Mouse (Mus musculus) hindbrain, embryonic 13.5 days (tissue): ENCODE data around the gene Zc3h12c. TPM values are rescaled to one million over a fixed set of nuclear protein-coding genes. Genes with fewer than 3 reads are reported as not detected.
A peak's percentile ranks its signal among the peaks of the same experiment; 100 is the strongest.

Experiments used
- ATAC-seq: fragments of 200-750 bp; cut with Nextera tagmentation; 2 replicates; pipeline ENCODE4 v1.8.0; 2017; ENCODE audit warnings: moderate TSS enrichment; ENCODE audit not compliant: low FRiP score
- H3K27ac ChIP-seq: fragments of 300-500 bp; sonication (generic); 2 replicates; pipeline ENCODE4 v1.5.1; 2015; ENCODE audit warnings: inconsistent platforms, mild to moderate bottlenecking, moderate library complexity
- H3K27me3 ChIP-seq: fragments of 300-500 bp; sonication (generic); 2 replicates; pipeline ENCODE4 v1.6.1; 2015; ENCODE audit warnings: mild to moderate bottlenecking, inconsistent platforms
- H3K36me3 ChIP-seq: fragments of 300-500 bp; sonication (generic); 2 replicates; pipeline ENCODE4 v1.6.1; 2015; ENCODE audit warnings: mild to moderate bottlenecking, inconsistent platforms
- H3K4me1 ChIP-seq: fragments of 300-500 bp; sonication (generic); replicated peaks from 2 replicates; pipeline ENCODE4 v1.6.1; 2015; ENCODE audit warnings: inconsistent platforms
- H3K4me2 ChIP-seq: fragments of 300-500 bp; sonication (generic); 2 replicates; pipeline ENCODE4 v1.6.1; 2015; ENCODE audit warnings: inconsistent platforms, mild to moderate bottlenecking, moderate library complexity
- H3K4me3 ChIP-seq: fragments of 300-500 bp; sonication (generic); 2 replicates; pipeline ENCODE4 v1.5.1; 2015; ENCODE audit warnings: mild to moderate bottlenecking, inconsistent platforms
- H3K9ac ChIP-seq: fragments of 300-500 bp; sonication (generic); 2 replicates; pipeline ENCODE4 v1.6.1; 2015; ENCODE audit warnings: mild to moderate bottlenecking, inconsistent platforms
- H3K9me3 ChIP-seq: fragments of 300-500 bp; sonication (generic); 2 replicates; pipeline ENCODE4 v1.6.1; 2016; ENCODE audit warnings: inconsistent platforms
- WGBS: fragments of 180-500 bp; shearing (Covaris S2); methylation state at CpG from one replicate; pipeline ENCODE4 v1.1.7; 2015; 5-methylcytosine and 5-hydroxymethylcytosine counted together
- polyA plus RNA-seq: library from polyadenylated mRNA; unstranded; fragments of >200 nt; fragmentation: Nextera tagmentation; extraction: Ambion mirVana; gene quantifications from 2 replicates; pipeline ENCODE4 v1.2.1, GENCODE M21; 2015

Gene Zc3h12c
- polyA plus RNA-seq, 1 experiment from 2014 or later, result 6.5 TPM

- H3K4me1 ChIP-seq, result no peaks in the 10 kb centered on the region
- no peaks in the 10 kb centered on the region for H3K27me3 ChIP-seq
- no peak overlapping the region for H3K9ac ChIP-seq
- no peak overlapping the region for H3K4me2 ChIP-seq
- no peak overlapping the region for H3K27ac ChIP-seq
- 0 out of 2 replicates have a peak, but pooled peaks cover 4% of the 10 kb centered on the region for H3K9me3 ChIP-seq
- WGBS, result 78% methylated on average over 2 of the region's 2 CpGs
- no peaks in the 10 kb centered on the region for H3K36me3 ChIP-seq
- no peak for ATAC-seq
- no peak overlapping the region for H3K4me3 ChIP-seq
These were observed 13.0 kb upstream of the Zc3h12c start for GRCm38 (mm10) chr9:52181419-52181818.

GRCm38 (mm10) chr9:52180851-52181250 is 12.5 kb upstream of the Zc3h12c start:
- no peak overlapping the region for H3K4me2 ChIP-seq
- no peaks in the 10 kb centered on the region for H3K36me3 ChIP-seq
- 94% methylated on average over 6 of the region's 6 CpGs for WGBS
- H3K27ac ChIP-seq, result no peak overlapping the region
- no peak overlapping the region for H3K4me3 ChIP-seq
- H3K9ac ChIP-seq, result no peak overlapping the region
- H3K27me3 ChIP-seq, result no peaks in the 10 kb centered on the region
- 0 out of 2 replicates have a peak, but pooled peaks cover 4% of the 10 kb centered on the region for H3K9me3 ChIP-seq
- ATAC-seq, result no peak
- H3K4me1 ChIP-seq, result no peaks in the 10 kb centered on the region

GRCm38 (mm10) chr9:52175257-52175859 is 7.0 kb upstream of the Zc3h12c start:
- WGBS, result 91% methylated on average over 4 of the region's 4 CpGs
- no peaks in the 10 kb centered on the region for H3K4me1 ChIP-seq

GRCm38 (mm10) chr9:52174671-52175111 is 6.3 kb upstream of the Zc3h12c start:
- H3K9me3 ChIP-seq, result no peaks in the 10 kb centered on the region
- no peaks in the 10 kb centered on the region for H3K36me3 ChIP-seq
- H3K27ac ChIP-seq, result no peak overlapping the region
- H3K27me3 ChIP-seq, result no peaks in the 10 kb centered on the region
- no peak for ATAC-seq
- 83% methylated on average over 4 of the region's 4 CpGs for WGBS
- H3K4me1 ChIP-seq, result no peaks in the 10 kb centered on the region
- H3K4me3 ChIP-seq, result no peak overlapping the region
- H3K9ac ChIP-seq, result no peak overlapping the region
- no peak overlapping the region for H3K4me2 ChIP-seq

More at GRCm38 (mm10) chr9:52175257-52175859, 7.0 kb upstream of the Zc3h12c start:
- H3K9ac ChIP-seq, result no peak overlapping the region
- ATAC-seq, result no peak
- H3K4me2 ChIP-seq, result no peak overlapping the region
- no peaks in the 10 kb centered on the region for H3K9me3 ChIP-seq
- no peak overlapping the region for H3K4me3 ChIP-seq
- no peak overlapping the region for H3K27ac ChIP-seq
- H3K27me3 ChIP-seq, result no peaks in the 10 kb centered on the region
- no peaks in the 10 kb centered on the region for H3K36me3 ChIP-seq

DNA sequence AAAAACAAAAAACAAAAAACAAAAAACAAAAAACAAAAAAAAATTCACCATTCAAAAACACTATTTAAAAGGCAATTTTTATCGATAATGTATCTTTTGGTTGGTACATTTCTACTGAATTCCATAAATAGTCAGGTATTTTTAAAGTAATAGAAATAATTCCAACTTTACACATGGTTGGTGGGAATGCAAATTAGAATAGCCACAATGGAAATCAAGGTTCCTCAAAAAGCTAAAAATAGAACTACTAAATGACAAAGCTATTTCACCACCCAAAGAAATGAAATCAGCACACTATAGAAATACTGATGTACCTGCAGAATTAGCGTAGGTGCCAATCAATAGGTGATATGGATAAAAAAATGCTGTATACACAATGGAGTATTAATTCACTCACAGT is 5.6 kb upstream of the Zc3h12c start:
- H3K9me3 ChIP-seq, result no peaks in the 10 kb centered on the region
- no peak overlapping the region for H3K4me3 ChIP-seq
- no peak overlapping the region for H3K4me2 ChIP-seq
- no peak for ATAC-seq
- peaks cover 4% of the 10 kb centered on the region for H3K4me1 ChIP-seq
- WGBS, result 94% methylated on average over 2 of the region's 2 CpGs
- H3K36me3 ChIP-seq, result no peaks in the 10 kb centered on the region
- no peak overlapping the region for H3K27ac ChIP-seq
- no peaks in the 10 kb centered on the region for H3K27me3 ChIP-seq
- H3K9ac ChIP-seq, result no peak overlapping the region

DNA sequence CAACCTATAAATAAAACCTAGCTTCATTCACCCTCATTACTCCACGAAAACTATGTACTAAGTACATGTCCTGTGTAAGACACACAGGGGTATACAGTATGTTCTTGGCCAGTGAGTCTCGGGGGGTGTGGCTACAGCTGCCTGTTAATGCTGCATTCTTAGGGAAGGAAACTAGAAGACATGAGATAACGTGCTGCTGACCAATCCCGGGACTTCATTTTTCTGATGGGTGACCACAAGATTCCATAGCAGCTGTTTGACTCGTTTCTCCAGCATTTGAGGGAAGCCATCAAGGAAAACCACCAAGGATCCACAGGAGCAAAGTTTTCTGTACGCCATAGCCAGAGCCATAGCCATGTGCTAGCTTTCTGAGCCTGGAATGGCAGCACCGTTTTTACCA is 4.2 kb upstream of the Zc3h12c start:
- 73% methylated on average over 7 of the region's 7 CpGs for WGBS

DNA sequence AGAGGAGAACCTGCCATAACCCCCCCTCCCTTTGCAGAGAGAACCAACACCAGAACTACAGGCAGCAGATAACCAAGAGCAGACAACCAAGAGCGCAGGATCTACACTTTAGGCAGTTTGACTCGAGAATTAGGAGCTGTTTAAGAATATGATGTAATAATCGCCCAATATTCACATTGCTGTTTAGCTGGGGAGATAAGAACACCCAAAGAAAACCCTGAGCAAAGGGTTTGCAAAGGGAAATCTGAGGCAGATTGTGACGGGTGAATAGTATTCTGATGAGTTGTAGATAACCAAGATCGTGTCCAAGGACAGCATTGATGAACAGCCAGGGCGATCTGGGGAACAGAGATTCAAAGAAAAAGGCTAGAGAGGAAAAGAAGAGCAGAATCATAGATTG is 2.3 kb upstream of the Zc3h12c start:
- Histone ChIP-seq H3K4me2 (no peak overlapping the region), H3K27me3 (no peaks in the 10 kb centered on the region), H3K9me3 (no peaks in the 10 kb centered on the region), H3K4me1 (peaks cover 20% of the 10 kb centered on the region), H3K4me3 (no peak overlapping the region), H3K36me3 (no peaks in the 10 kb centered on the region), H3K27ac (no peak overlapping the region), H3K9ac (no peak overlapping the region)
- no peak for ATAC-seq
- 89% methylated on average over 6 of the region's 6 CpGs for WGBS

More for the DNA sequence above, 4.2 kb upstream of the Zc3h12c start:
- Histone ChIP-seq H3K9ac (no peak overlapping the region), H3K4me2 (no peak overlapping the region), H3K4me1 (peaks cover 7% of the 10 kb centered on the region), H3K4me3 (no peak overlapping the region), H3K9me3 (no peaks in the 10 kb centered on the region), H3K36me3 (no peaks in the 10 kb centered on the region), H3K27ac (no peak overlapping the region), H3K27me3 (no peaks in the 10 kb centered on the region)
- no peak for ATAC-seq

DNA sequence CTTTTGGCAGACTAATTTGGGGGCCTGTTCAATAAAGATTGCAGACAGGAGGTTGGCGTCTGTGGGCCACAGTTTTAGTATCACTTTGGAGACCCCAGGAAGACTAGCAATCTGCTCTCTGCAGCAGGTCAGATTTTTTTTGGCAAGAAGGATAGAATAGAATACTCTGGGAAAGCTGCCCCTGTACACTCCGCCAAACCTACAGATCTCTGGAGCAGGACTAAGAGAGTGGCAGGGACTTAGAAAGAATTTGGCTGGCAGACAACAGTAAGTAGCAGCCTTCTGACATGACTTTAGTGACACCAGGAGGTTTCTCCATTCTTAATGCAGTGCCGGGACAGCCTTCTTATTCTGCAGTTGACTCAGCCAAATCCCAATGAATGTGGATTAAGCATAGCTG is 1.8 kb upstream of the Zc3h12c start:
- no peak overlapping the region for H3K27ac ChIP-seq
- H3K36me3 ChIP-seq, result no peaks in the 10 kb centered on the region
- no peak overlapping the region for H3K4me3 ChIP-seq
- peaks cover 23% of the 10 kb centered on the region for H3K4me1 ChIP-seq
- H3K9ac ChIP-seq, result no peak overlapping the region
- no peaks in the 10 kb centered on the region for H3K27me3 ChIP-seq
- H3K4me2 ChIP-seq, result no peak overlapping the region
- no peak for ATAC-seq
- no peaks in the 10 kb centered on the region for H3K9me3 ChIP-seq
- WGBS, result 70% methylated on average over 3 of the region's 3 CpGs

- peak overlapping the region; percentile 70 for H3K4me2 ChIP-seq
- peaks cover 32% of the 10 kb centered on the region for H3K4me1 ChIP-seq
- peak overlapping the region; percentile 95 for H3K4me3 ChIP-seq
- ATAC-seq, result peak; percentile 89
- WGBS, result under 1% methylated on average over 30 of the region's 34 CpGs
- H3K9me3 ChIP-seq, result no peaks in the 10 kb centered on the region
- H3K9ac ChIP-seq, result peak overlapping the region; percentile 99
- H3K36me3 ChIP-seq, result no peaks in the 10 kb centered on the region
- H3K27me3 ChIP-seq, result no peaks in the 10 kb centered on the region
- peak overlapping the region; percentile 99 for H3K27ac ChIP-seq
These were observed 406 bp upstream of the Zc3h12c start for GRCm38 (mm10) chr9:52168686-52169270.

DNA sequence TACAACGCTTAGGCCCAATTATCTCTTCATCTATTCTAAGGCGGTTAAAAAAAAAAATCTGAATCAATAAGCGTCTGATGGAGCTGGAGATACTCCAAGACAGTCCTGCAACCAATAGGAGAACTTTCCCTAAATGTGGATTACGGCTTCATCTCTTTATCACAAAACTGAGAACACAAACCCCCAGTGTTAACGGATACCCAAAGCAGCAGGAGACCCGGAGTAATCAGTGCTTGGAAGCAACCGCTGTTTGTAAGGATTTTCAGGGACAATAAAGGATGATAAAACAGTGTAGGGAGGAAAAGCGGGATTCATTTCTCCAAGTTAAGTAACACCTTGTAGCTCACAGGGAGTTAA is 888 bp downstream of the Zc3h12c start:
- Histone ChIP-seq H3K36me3 (peaks cover 3% of the 10 kb centered on the region; the same call in 1 of the 2 replicates), H3K27ac (peak overlapping the region; percentile 99), H3K9ac (peak overlapping the region; percentile 99), H3K9me3 (no peaks in the 10 kb centered on the region), H3K27me3 (no peaks in the 10 kb centered on the region), H3K4me3 (peak overlapping the region; percentile 95), H3K4me1 (peaks cover 32% of the 10 kb centered on the region), H3K4me2 (peak overlapping the region; percentile 70)
- 5% methylated on average over 8 of the region's 8 CpGs for WGBS
- ATAC-seq, result no peak

DNA sequence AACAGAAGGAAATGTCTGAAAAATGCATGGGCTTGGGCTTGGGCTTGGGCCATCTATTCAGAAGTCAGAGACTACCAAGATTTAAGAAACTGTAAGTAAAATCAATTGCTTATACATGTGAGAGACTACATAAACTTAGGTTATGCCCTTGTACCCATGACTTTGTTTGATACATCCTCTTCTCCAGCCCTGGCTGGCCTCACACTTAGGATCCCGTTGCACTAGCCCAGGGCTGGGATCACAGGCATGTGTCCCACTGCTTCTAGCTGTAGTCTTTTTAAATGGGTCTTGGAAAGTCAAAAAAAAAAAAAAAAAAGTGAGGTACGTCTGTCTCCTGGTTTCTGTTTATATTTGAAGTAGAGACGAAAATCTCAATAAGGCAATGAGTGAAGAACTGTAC is 1.3 kb downstream of the Zc3h12c start:
- Histone ChIP-seq H3K4me1 (peaks cover 32% of the 10 kb centered on the region), H3K27me3 (no peaks in the 10 kb centered on the region), H3K4me3 (peak overlapping the region; percentile 95), H3K9ac (peak overlapping the region; percentile 99), H3K27ac (no peak overlapping the region), H3K4me2 (peak overlapping the region; percentile 70), H3K9me3 (no peaks in the 10 kb centered on the region), H3K36me3 (peaks cover 3% of the 10 kb centered on the region; the same call in 1 of the 2 replicates)
- no peak for ATAC-seq
- 7% methylated on average over 3 of the region's 3 CpGs for WGBS

DNA sequence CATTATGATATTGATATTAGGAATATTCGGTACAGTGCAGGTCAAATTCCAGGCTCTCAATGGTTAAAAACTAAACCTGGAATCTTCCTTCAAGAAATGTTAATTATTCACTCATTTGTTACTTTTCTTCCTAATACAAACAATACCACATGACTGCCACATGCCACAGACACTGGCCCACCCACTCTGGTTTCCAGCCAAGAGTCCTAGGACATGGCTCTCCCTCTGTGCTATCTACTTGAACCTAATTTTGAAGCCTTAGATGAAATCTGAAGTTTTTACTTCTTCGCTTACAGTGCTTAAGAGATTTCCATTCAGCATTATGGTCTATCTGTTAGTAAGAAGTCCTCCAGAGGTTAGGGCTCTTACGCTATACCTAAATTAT is 2.7 kb downstream of the Zc3h12c start:
- Histone ChIP-seq H3K4me3 (no peak overlapping the region), H3K9me3 (no peaks in the 10 kb centered on the region), H3K4me1 (peaks cover 32% of the 10 kb centered on the region), H3K4me2 (0 out of 2 replicates have a peak overlapping the region, but pooled peaks have one; percentile 4), H3K27me3 (no peaks in the 10 kb centered on the region), H3K27ac (no peak overlapping the region), H3K9ac (no peak overlapping the region), H3K36me3 (peaks cover 3% of the 10 kb centered on the region; the same call in 1 of the 2 replicates)
- 96% methylated on average over 3 of the region's 3 CpGs for WGBS
- no peak for ATAC-seq
